Mouse (Mus musculus) myocyte (in vitro differentiated cells): ENCODE measurements around the gene Bmx.

Experiments
- E2F4 ChIP-seq: IDR thresholded peaks from one replicate; pipeline ENCODE4 v1.6.1; 2011; ENCODE audit warnings: mild to moderate bottlenecking, control low read depth, moderate library complexity; ENCODE audit not compliant: insufficient read depth
- USF1 ChIP-seq: IDR thresholded peaks from one replicate; pipeline ENCODE4 v1.6.1; 2011; ENCODE audit warnings: low read depth, mild to moderate bottlenecking, control low read depth, moderate library complexity

GRCm38 (mm10) chrX:164197679-164198078, 60.3 kb downstream of the Bmx start:
- no peak for TF ChIP-seq E2F4
- no peak for TF ChIP-seq USF1
